Mouse (Mus musculus) splenic B cell, adult 2 months (primary cell): ENCODE measurements around the gene Tsku.
A peak's percentile ranks its signal among the peaks of the same experiment; 100 is the strongest.

Experiments
- DNase-seq: peaks from one replicate; pipeline ENCODE4 v3.0.0-alpha.2; 2011; ENCODE audit warnings: low read depth, low spot score
- H3K27me3 ChIP-seq: 2 replicates; pipeline ENCODE4 v1.6.1; 2012; ENCODE audit warnings: mild to moderate bottlenecking, low read length, moderate library complexity, mixed read lengths; ENCODE audit not compliant: control insufficient read depth, poor library complexity, insufficient read depth, severe bottlenecking
- H3K36me3 ChIP-seq: 2 replicates; pipeline ENCODE4 v1.6.1; 2012; ENCODE audit warnings: mild to moderate bottlenecking, low read length, moderate library complexity, mixed read lengths; ENCODE audit not compliant: control insufficient read depth, poor library complexity, insufficient read depth, severe bottlenecking

The Tsku gene

GRCm38 (mm10) chr7:98361063-98361652, at the start of gene Tsku:
TSS of gene Tsku (minus strand) at chr7:98361328.
- no peaks in the 10 kb centered on the region; the same call in 1 of the 2 replicates for H3K27me3 ChIP-seq
- H3K36me3 ChIP-seq = no peaks in the 10 kb centered on the region
- peak; percentile 23 for DNase-seq

- no peaks in the 10 kb centered on the region for H3K36me3 ChIP-seq
- no peak for DNase-seq
- H3K27me3 ChIP-seq = no peaks in the 10 kb centered on the region
These were observed 46.5 kb upstream of the Tsku start for GRCm38 (mm10) chr7:98407615-98408014.

DNA sequence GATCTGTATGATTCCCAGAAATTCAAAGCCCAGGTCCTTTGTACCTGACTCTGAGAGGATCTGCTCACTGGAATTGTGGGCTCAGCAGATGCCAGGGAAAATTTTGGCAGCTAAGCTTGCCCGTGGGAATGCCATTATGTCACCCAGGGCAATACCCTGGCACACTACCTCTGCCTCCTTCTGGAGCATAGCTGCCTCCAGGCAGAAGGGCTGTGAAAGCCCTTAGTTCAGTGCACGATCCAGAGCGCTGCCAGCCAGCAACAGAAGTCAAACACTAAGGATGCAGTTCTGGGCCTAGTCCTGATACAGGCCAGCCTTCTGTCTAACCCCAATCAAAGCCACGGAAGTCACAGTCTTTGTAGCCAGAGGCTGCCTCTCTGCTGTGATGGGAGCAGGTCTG, 42.9 kb upstream of the Tsku start:
- no peak for DNase-seq
- no peaks in the 10 kb centered on the region for H3K36me3 ChIP-seq
- no peaks in the 10 kb centered on the region for H3K27me3 ChIP-seq

DNA sequence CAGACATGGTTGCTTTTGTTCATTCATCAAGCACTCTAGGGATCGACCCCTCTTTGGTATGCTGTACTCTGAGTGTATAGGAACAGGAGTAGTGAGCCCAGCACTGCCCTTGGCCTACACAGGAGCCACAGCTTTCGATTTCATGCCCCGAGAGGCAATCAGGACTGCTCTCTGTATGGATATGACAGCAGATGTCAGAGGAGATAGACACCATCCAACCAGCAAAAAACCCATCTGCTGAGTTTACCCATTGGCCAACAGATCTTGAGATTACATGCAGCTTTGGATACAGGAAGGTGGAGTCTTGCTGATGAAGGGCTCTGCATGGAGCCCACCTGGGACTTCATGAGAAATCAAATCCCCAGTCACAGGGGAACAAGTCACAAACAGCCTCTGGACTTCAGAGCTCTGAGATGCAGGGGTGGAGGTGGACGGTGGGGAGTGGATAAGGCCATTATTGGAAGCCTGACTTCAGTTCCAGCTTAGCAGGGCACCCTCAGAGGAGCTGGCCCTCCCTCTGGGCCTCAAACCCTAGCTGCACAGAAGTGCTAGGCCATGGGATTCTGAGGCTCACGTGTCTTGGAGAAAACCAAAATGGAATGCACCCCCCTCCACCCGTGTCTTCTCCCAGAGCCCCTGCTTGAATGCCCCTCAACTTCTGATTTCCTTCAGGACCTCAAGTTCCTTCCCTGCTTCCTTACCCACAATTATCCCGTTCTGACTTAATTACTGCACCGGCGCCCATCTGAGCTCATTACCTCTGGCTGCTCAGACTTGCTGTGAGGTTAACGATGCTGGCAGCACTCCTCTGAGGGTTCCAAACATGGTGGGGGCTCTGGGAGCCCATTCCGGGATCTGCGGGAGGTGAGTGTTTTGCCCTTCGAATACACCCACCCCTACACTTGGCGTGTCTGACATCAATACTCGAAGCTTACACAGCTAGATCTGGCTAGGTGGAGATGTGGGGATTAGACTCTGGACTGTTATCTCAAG, 41.8 kb upstream of the Tsku start:
- H3K27me3 ChIP-seq = no peaks in the 10 kb centered on the region
- no peaks in the 10 kb centered on the region for H3K36me3 ChIP-seq
- no peak for DNase-seq

GRCm38 (mm10) chr7:98392466-98393201, 31.5 kb upstream of the Tsku start:
- H3K27me3 ChIP-seq = no peaks in the 10 kb centered on the region
- no peak for DNase-seq
- H3K36me3 ChIP-seq = no peaks in the 10 kb centered on the region

DNA sequence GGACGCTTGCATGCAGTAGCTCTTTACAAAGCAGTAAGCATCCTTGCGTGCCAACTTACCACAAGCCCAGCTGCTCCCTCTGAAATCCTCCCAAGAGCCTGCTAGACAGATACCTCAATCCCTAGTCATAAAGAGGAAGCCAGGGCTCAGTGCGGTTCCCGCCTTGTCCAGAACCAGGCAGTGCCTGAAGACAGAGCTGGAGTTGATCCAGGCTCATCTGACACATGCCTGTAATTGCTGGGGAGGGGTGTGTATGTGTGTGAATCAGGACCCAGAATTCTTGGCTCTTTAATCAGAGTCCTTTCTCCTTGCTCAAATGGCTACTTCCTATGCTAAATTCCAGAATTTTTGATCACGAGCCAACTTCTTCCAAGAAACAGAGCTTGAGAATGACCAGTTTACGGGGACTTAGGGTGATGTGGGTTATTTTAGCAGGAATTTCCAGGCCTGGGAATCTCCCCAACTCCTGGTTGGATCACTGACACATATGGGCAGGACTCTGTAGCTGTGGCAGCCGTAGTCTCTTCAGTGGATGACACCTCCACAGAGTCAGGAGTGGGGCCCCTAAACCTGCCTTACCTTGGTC, 30.3 kb upstream of the Tsku start:
- Histone ChIP-seq H3K36me3 (no peaks in the 10 kb centered on the region), H3K27me3 (no peaks in the 10 kb centered on the region)
- DNase-seq = no peak

- no peak for DNase-seq
- Histone ChIP-seq H3K27me3 (no peaks in the 10 kb centered on the region), H3K36me3 (no peaks in the 10 kb centered on the region)
These were observed 29.4 kb upstream of the Tsku start for GRCm38 (mm10) chr7:98390486-98390885.

DNA sequence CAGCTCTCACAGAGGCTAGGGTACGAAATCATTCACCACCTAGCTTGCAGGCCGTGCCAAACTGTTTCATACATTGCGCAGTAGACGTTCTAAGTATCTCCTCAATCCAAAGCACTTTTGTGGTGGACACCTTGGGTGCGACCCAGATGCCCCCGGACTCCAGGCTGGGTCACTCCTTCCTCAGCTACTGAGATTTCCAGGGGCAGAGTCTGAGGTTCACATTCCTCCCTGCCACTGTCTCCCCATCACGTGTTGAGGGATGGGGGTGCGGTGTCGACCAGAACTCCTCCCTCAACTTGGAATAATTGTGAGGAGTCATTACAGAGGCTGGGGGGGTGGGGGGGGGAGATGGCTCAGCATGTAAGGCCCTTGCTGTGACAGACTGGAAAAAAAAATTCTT, 28.5 kb upstream of the Tsku start:
- Histone ChIP-seq H3K36me3 (no peaks in the 10 kb centered on the region), H3K27me3 (no peaks in the 10 kb centered on the region)
- no peak for DNase-seq

GRCm38 (mm10) chr7:98388881-98389501, 27.9 kb upstream of the Tsku start:
- no peaks in the 10 kb centered on the region for H3K36me3 ChIP-seq
- H3K27me3 ChIP-seq = no peaks in the 10 kb centered on the region
- DNase-seq = no peak

DNA sequence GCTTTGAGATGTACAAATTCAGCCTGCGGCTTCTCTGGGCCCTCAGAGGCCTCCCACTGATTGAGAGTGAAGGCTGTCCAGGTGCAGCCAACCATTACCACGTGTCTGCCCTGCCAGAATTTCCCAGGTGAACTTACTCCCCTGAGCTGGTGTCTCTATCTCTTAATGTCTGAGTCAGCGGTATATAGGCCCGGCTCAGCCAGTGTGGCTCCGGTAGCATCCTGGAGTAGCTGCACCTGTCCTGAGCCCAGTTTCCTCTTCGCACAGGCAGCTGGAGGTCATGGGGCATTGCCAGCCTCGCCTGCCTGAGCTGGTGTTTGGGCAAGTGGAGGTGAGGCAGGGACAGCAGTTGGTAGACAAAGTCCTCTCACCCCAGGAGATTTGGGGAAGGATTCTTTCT, 26.1 kb upstream of the Tsku start:
- H3K27me3 ChIP-seq = no peaks in the 10 kb centered on the region
- DNase-seq = no peak

DNA sequence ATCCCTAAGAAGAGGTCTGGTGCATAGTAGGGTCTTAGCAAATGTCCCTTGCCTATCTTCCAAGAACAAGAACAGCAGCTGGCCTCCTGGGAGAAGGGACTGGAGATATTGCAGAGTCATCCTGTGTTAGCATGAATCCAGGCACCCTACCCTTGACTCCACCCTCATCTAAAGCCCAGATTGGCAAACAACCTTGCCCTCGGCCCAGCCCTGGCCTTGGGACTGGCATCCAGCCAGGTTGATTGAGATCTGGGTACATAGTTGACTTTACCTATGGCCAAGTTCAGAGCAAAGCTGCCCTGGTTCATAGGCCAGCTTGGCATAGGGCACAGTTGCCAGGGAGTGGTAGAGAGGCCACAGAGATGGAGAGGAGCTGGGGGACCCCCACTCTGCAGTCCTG, 24.0 kb upstream of the Tsku start:
- no peaks in the 10 kb centered on the region for H3K27me3 ChIP-seq
- no peak for DNase-seq
- no peaks in the 10 kb centered on the region for H3K36me3 ChIP-seq

More for the DNA sequence above, 26.1 kb upstream of the Tsku start:
- H3K36me3 ChIP-seq = no peaks in the 10 kb centered on the region

GRCm38 (mm10) chr7:98383337-98383736, 22.2 kb upstream of the Tsku start:
- Histone ChIP-seq H3K27me3 (no peaks in the 10 kb centered on the region), H3K36me3 (no peaks in the 10 kb centered on the region)
- DNase-seq = no peak

DNA sequence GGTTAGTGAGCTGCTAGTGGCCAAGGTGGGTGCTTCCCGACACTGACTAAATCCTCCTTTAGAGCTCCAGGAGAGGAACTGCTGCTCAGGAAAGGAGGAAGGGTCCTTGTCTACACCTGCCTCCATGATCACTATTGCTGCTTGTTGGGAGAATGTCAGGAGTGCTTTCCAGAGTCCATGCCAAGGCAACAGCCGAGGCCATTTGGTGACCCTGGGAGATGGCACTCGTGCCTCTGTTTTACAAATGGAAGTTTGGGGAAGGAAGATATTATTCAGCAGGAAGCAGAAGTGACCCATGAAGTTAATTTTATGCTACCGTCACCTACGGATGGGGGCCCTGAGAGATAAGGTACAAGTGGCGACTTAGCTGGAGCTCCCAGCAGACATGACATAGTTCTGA, 21.7 kb upstream of the Tsku start:
- no peak for DNase-seq
- Histone ChIP-seq H3K27me3 (no peaks in the 10 kb centered on the region), H3K36me3 (no peaks in the 10 kb centered on the region)

DNA sequence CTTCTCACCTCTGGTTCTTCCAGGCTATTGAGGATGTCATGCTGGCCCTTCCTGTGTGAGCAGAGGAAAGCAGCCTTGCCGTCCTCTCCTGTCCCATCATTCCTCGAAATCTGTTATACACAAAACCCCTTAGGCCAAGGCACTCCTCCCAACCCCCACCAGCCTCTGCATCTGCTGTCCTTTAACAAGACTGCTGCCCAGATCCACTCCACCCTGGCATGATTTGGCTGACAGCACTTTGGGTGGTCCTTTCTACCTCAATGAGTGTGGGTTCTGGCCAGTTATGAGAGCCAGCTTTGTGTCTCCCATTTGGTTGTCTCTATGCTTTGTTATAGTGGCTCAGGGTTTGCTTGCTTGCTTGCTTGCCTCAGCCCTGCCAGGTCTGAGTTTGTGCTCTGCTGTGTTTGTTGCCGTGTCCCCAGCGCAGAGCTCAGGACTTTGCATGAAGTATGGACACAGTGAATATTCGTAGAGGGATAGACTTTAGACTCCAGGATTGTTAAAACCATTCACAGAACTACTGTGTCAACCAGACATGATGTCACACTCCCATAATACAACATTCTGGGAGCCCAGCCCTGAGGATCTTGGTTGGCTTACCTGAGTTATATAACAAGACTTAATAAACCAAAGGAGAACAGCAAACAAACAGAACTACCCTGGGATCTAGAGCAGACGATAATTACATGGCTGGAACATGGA, 19.2 kb upstream of the Tsku start:
- no peak for DNase-seq
- H3K27me3 ChIP-seq = no peaks in the 10 kb centered on the region

More for the DNA sequence above, 19.2 kb upstream of the Tsku start:
- no peaks in the 10 kb centered on the region for H3K36me3 ChIP-seq
